Mouse (Mus musculus): ENCODE measurements around the gene Tgm2.

GRCm38 (mm10) chr2:158137771-158138170 lies 8.5 kb downstream of the Tgm2 start:
- TF ChIP-seq CTCF (IDR thresholded peaks at IDR 0.05) = no peak
- no peak for TF ChIP-seq EP300 (IDR thresholded peaks at IDR 0.05)
